Comparison of ENCODE assay signal across 12 mouse cellular contexts in genomic region chr2:19388329-19389103, GRCm38 (mm10). TPM values are rescaled to one million over a fixed set of nuclear protein-coding genes. Genes with fewer than 3 reads are reported as not detected.
DNase-seq lines count a peak whose midpoint lies in the region; ATAC-seq lines count a peak whose summit lies in the region.
"Had no signal": no experiment of that assay in that cellular context is flagged by ENCODE, and none has a peak within 500 bp of the region (broad histone marks: within the 10 kb centered on the region; RNA-seq: fewer than 3 reads in every experiment).

No protein-coding gene starts in this region.

- H3K4me2 ChIP-seq in lung, embryonic 15.5 days, result no peak overlapping the region
- H3K4me2 ChIP-seq: embryonic facial prominence, embryonic 13.5 days had no signal

- H3K36me3 ChIP-seq in lung, embryonic 15.5 days, result no peaks in the 10 kb centered on the region

- DNase-seq in adrenal gland, postnatal 14 days, result peak; percentile 19
- no peak for DNase-seq in adrenal gland, postnatal 10 days
- DNase-seq in T-cell, adult 2 months (ENCODE audit: low spot score), result peak; percentile 76
- DNase-seq in spleen, postnatal 10 days (ENCODE audit: low spot score in 2 of 2), result peak; percentile 18 to 61
- no peak for DNase-seq in ovary, postnatal 10 days (ENCODE audit: low spot score)
- DNase-seq in right cerebral cortex, adult 18-20 months, result no peak
- DNase-seq in heart, postnatal 25 days (ENCODE audit: low spot score), result no peak

- peak; percentile 19; the same call in 1 of the 2 replicates for ATAC-seq in lung, embryonic 15.5 days (ENCODE audit: borderline replicate concordance, extremely low read depth, low FRiP score, low TSS enrichment)

- no peak overlapping the region for H3K27ac ChIP-seq in lung, embryonic 15.5 days
- H3K27ac ChIP-seq: embryonic facial prominence, embryonic 13.5 days had no signal

- WGBS in lung, embryonic 15.5 days, result 74% methylated on average over 12 of the region's 12 CpGs

- no peaks in the 10 kb centered on the region for H3K27me3 ChIP-seq in lung, embryonic 15.5 days
- H3K27me3 ChIP-seq: embryonic facial prominence, embryonic 13.5 days had no signal

- H3K4me3 ChIP-seq in lung, embryonic 15.5 days, result no peak overlapping the region
- H3K4me3 ChIP-seq: embryonic facial prominence, embryonic 13.5 days had no signal

- intact Hi-C loops in heart, postnatal 25 days (cut with DNase I), result no loop called here

- H3K9ac ChIP-seq in lung, embryonic 15.5 days, result no peak overlapping the region
- H3K9ac ChIP-seq: embryonic facial prominence, embryonic 13.5 days had no signal

- no peaks in the 10 kb centered on the region for H3K9me3 ChIP-seq in lung, embryonic 15.5 days
- H3K9me3 ChIP-seq: embryonic facial prominence, embryonic 13.5 days had no signal

- H3K4me1 ChIP-seq in lung, embryonic 15.5 days, result no peaks in the 10 kb centered on the region
- H3K4me1 ChIP-seq: embryonic facial prominence, embryonic 13.5 days had no signal

RNA-seq across cellular contexts. Expression of gene Msrb2, which starts 17.3 kb away (rescaled TPM):
- total RNA-seq in adrenal gland, postnatal 14 days (2021), result 29.9 and 31.1 TPM in 2 replicates
- total RNA-seq in adrenal gland, postnatal 10 days (2021), result 10 to 100 TPM; 25.2 to 27.6 TPM
- 31.9 and 32.7 TPM in 2 replicates for polyA plus RNA-seq in lung, embryonic 15.5 days (2015; fragmentation: Nextera tagmentation; extraction: Ambion mirVana)
- total RNA-seq in heart, postnatal 25 days (2021), result 10 to 100 TPM; 59.2 to 64.0 TPM

RNA-seq across cellular contexts. Expression of gene Ptf1a, which starts 56.9 kb away (rescaled TPM):
- not detected in 2 replicates for total RNA-seq in adrenal gland, postnatal 14 days (2021)
- not detected for total RNA-seq in adrenal gland, postnatal 10 days (2021)
- not detected in 2 replicates for polyA plus RNA-seq in lung, embryonic 15.5 days (2015; fragmentation: Nextera tagmentation; extraction: Ambion mirVana)
- total RNA-seq in heart, postnatal 25 days (2021), result not detected
- total RNA-seq: adrenal gland, adult 18-20 months had no signal
- polyA plus RNA-seq: embryonic facial prominence, embryonic 13.5 days; gonadal fat pad, adult 2 months; limb, embryonic 11.5 days had no signal

Comparison
In these comparisons a context has a peak if more than half of its experiments do, and no peak if none do; other contexts are left out.
1. DNase-seq: peak in adrenal gland, postnatal 14 days (single experiment), T-cell, adult 2 months (single experiment) and spleen, postnatal 10 days (2 of 2); none in adrenal gland, postnatal 10 days (single experiment), ovary, postnatal 10 days (single experiment), right cerebral cortex, adult 18-20 months (single experiment) and heart, postnatal 25 days (single experiment).